Mouse (Mus musculus) heart, postnatal 0 days (tissue): ENCODE measurements around the gene D630045J12Rik. TPM values are rescaled to one million over a fixed set of nuclear protein-coding genes. Genes with fewer than 3 reads are reported as not detected.

ENCODE experiments used
- ATAC-seq: fragments of 200-750 bp; cut with Nextera tagmentation; 2 replicates; pipeline ENCODE4 v1.8.0; 2017; ENCODE audit warnings: low read depth, moderate number of reproducible peaks, moderate library complexity; ENCODE audit not compliant: insufficient read depth
- DNase-seq: peaks from one replicate; pipeline ENCODE4 v3.0.0-alpha.2; 2016; ENCODE audit warnings: low spot score
- H3K27ac ChIP-seq: fragments of 300-500 bp; sonication (generic); 2 replicates; pipeline ENCODE4 v1.5.1; 2014; ENCODE audit warnings: low read depth, mild to moderate bottlenecking
- H3K27me3 ChIP-seq: fragments of 300-500 bp; sonication (generic); 2 replicates; pipeline ENCODE4 v1.6.1; 2014; ENCODE audit warnings: low read length, mixed read lengths; ENCODE audit not compliant: control insufficient read depth, insufficient read depth
- H3K36me3 ChIP-seq: fragments of 300-500 bp; sonication (generic); replicated peaks from 2 replicates; pipeline ENCODE4 v1.6.1; 2014; ENCODE audit warnings: low read length, mixed read lengths; ENCODE audit not compliant: control insufficient read depth, insufficient read depth
- H3K4me1 ChIP-seq: fragments of 300-500 bp; sonication (generic); 2 replicates; pipeline ENCODE4 v1.6.1; 2014; ENCODE audit warnings: antibody characterized with exemption; ENCODE audit not compliant: control insufficient read depth, insufficient read depth
- H3K4me2 ChIP-seq: fragments of 300-500 bp; sonication (generic); 2 replicates; pipeline ENCODE4 v1.6.1; 2014; ENCODE audit warnings: low read depth, mild to moderate bottlenecking, low read length, moderate library complexity
- H3K4me3 ChIP-seq: fragments of 300-500 bp; sonication (generic); 2 replicates; pipeline ENCODE4 v1.5.1; 2014; ENCODE audit warnings: low read depth, low read length
- H3K9ac ChIP-seq: fragments of 300-500 bp; sonication (generic); replicated peaks from 2 replicates; pipeline ENCODE4 v1.6.1; 2014; ENCODE audit warnings: low read depth, low read length, mixed read lengths
- H3K9me3 ChIP-seq: fragments of 300-500 bp; sonication (generic); replicated peaks from 2 replicates; pipeline ENCODE4 v1.6.1; 2016; ENCODE audit warnings: low read length; ENCODE audit not compliant: control insufficient read depth
- CTCF ChIP-seq: IDR thresholded peaks from 2 replicates; pipeline ENCODE4 v1.5.1; 2016; ENCODE audit warnings: antibody characterized with exemption, control low read depth, low read depth
- EP300 ChIP-seq: IDR thresholded peaks from 2 replicates; pipeline ENCODE4 v1.6.1; 2016; ENCODE audit warnings: antibody characterized with exemption, low read depth
- WGBS: fragments of 180-500 bp; shearing (Covaris S2); extraction: QIAGEN DNeasy Blood & Tissue Kit; methylation state at CpG from one replicate; pipeline ENCODE4 v1.1.7; 2014; 5-methylcytosine and 5-hydroxymethylcytosine counted together
- polyA plus RNA-seq: library from polyadenylated mRNA; unstranded; fragments of >200 nt; fragmentation: Nextera tagmentation; extraction: Ambion mirVana; gene quantifications from 2 replicates; pipeline ENCODE4 v1.2.1, GENCODE M21; 2015
- total RNA-seq: library from RNA; depleted of rRNA; stranded (reverse); fragments of >200 nt; gene quantifications from 2 replicates; pipeline ENCODE4 v1.2.3, GENCODE M21; 2014; ENCODE audit warnings: low replicate concordance

D630045J12Rik gene
- total and polyA plus RNA-seq, 2 experiments from 2014 or later, result 0.29 to 2.8 TPM

DNA sequence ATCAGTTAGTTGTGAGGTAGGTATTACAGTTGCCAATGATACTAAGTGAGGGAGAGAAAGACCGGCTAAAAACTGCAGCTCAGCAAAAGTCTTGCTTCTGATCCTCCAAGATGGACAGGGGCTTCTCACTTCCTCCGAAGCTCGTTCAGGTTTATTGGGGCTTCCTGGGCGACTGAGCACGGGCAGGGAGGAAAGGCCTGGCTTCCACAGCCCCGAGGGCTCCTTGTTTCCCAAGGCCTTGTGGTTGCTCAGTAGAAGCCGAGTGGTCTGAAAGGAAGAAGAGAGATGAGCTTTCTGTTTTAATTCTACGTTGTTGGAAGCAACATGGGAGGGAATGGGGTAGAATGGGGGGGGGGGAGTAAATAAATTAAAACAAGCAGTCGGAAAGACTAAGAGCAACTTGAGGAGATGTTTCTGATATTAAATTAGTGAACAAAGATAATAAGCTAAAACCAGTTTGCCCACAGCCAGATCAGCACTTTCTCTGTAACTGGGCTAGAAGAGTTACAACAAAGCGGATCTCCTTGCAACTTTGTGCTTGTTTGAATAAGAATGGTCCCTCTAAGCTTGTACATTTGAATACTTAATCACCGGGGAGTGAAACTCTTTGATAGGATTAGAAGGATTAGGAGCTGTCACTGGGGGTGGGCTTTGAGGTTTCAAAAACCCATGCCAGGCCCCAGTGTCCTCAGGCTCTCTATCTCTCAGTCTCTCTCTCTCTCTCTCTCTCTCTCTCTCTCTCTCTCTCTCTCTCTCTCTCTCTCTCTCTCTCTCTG is 39.2 kb upstream of the D630045J12Rik start:
- 68% methylated on average over 11 of the region's 11 CpGs for WGBS

DNA sequence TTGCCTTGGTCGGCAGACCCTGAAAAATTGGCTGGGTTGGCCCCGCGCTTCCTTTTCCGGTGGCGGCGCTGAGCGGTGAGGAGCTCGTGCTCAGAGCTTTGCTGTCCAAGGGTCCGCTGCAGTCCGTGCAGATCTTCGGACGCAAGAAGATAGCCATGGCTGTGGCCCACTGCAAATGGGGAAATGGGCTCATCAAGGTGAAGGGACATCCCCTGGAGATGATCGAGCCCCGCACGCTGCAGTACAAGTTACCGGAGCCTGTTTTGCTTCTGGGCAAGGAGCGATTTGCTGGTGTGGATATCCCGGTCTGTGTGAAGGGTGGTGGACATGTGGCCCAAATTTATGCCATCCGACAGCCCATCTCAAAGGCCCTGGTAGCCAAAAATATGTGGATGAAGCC is 30.6 kb upstream of the D630045J12Rik start:
- Histone ChIP-seq H3K27ac (no peak overlapping the region), H3K27me3 (no peaks in the 10 kb centered on the region), H3K4me1 (no peaks in the 10 kb centered on the region), H3K4me3 (no peak overlapping the region), H3K4me2 (no peak overlapping the region), H3K36me3 (peaks cover 22% of the 10 kb centered on the region), H3K9ac (no peak overlapping the region), H3K9me3 (peaks cover 6% of the 10 kb centered on the region; the same call in 1 of the 2 replicates)
- DNase-seq (no peak), ATAC-seq (no peak)
- no peak for TF ChIP-seq EP300
- TF ChIP-seq CTCF, result no peak
- WGBS, result over 99% methylated on average over 19 of the region's 19 CpGs

More for the DNA sequence above, 39.2 kb upstream of the D630045J12Rik start:
- Histone ChIP-seq H3K36me3 (peaks cover 57% of the 10 kb centered on the region), H3K9me3 (no peaks in the 10 kb centered on the region), H3K4me1 (0 out of 2 replicates have a peak, but pooled peaks cover under 1% of the 10 kb centered on the region), H3K4me2 (no peak overlapping the region), H3K27me3 (no peaks in the 10 kb centered on the region), H3K4me3 (no peak overlapping the region), H3K9ac (no peak overlapping the region), H3K27ac (no peak overlapping the region)
- TF ChIP-seq EP300 (no peak), CTCF (no peak)
- DNase-seq, result no peak
- ATAC-seq, result no peak

- H3K9ac ChIP-seq, result no peak overlapping the region
- H3K4me3 ChIP-seq, result no peak overlapping the region
- DNase-seq (no peak), ATAC-seq (no peak)
- peaks cover 5% of the 10 kb centered on the region; the same call in 1 of the 2 replicates for H3K4me1 ChIP-seq
- 68% methylated on average over 7 of the region's 7 CpGs for WGBS
- no peaks in the 10 kb centered on the region for H3K9me3 ChIP-seq
- H3K4me2 ChIP-seq, result no peak overlapping the region
- no peaks in the 10 kb centered on the region for H3K36me3 ChIP-seq
- no peaks in the 10 kb centered on the region for H3K27me3 ChIP-seq
- TF ChIP-seq EP300, result no peak
- no peak for TF ChIP-seq CTCF
- H3K27ac ChIP-seq, result no peak overlapping the region
These were observed 10.7 kb upstream of the D630045J12Rik start for GRCm38 (mm10) chr6:38264466-38264865.

- Histone ChIP-seq H3K36me3 (no peaks in the 10 kb centered on the region), H3K4me3 (no peak overlapping the region), H3K27me3 (no peaks in the 10 kb centered on the region), H3K4me2 (no peak overlapping the region), H3K27ac (no peak overlapping the region), H3K9me3 (no peaks in the 10 kb centered on the region), H3K4me1 (peaks cover 5% of the 10 kb centered on the region; the same call in 1 of the 2 replicates), H3K9ac (no peak overlapping the region)
- 48% methylated on average over 5 of the region's 5 CpGs for WGBS
- TF ChIP-seq EP300 (no peak), CTCF (no peak)
- no peak for ATAC-seq
- no peak for DNase-seq
These were observed 9.8 kb upstream of the D630045J12Rik start for GRCm38 (mm10) chr6:38263393-38264159.

DNA sequence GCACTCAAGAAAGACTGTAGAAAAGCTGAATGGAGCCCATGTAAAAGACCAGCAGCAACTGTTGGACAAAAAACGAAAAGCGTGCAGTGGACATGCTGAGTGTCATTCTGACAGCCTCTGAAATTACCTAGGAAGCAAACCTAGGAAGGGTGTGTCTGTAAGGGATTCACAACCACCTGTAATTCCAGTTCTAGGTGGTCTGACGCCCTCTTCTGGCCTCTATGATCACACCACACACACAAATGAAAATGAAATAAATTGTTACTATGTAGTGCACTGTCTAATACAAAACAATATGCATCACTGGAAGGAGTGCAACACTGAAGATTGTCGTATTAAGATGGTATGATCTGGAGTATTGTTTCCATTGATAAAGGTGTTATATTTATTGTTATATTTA is 8.1 kb upstream of the D630045J12Rik start:
- WGBS, result 69% methylated on average over 4 of the region's 4 CpGs
- H3K9ac ChIP-seq, result no peak overlapping the region
- DNase-seq, result no peak
- TF ChIP-seq EP300, result no peak
- no peak for TF ChIP-seq CTCF
- H3K36me3 ChIP-seq, result no peaks in the 10 kb centered on the region
- H3K27ac ChIP-seq, result no peak overlapping the region
- no peak overlapping the region for H3K4me3 ChIP-seq
- no peaks in the 10 kb centered on the region for H3K9me3 ChIP-seq
- peaks cover 5% of the 10 kb centered on the region; the same call in 1 of the 2 replicates for H3K4me1 ChIP-seq
- no peaks in the 10 kb centered on the region for H3K27me3 ChIP-seq
- ATAC-seq, result no peak
- H3K4me2 ChIP-seq, result no peak overlapping the region
